Mouse (Mus musculus): ENCODE results near the gene Tctex1d1. TPM values are rescaled to one million over a fixed set of nuclear protein-coding genes. Genes with fewer than 3 reads are reported as not detected.

The Tctex1d1 gene
- total and polyA plus RNA-seq, 3 experiments, result 0.20 TPM; not detected in 2

DNA sequence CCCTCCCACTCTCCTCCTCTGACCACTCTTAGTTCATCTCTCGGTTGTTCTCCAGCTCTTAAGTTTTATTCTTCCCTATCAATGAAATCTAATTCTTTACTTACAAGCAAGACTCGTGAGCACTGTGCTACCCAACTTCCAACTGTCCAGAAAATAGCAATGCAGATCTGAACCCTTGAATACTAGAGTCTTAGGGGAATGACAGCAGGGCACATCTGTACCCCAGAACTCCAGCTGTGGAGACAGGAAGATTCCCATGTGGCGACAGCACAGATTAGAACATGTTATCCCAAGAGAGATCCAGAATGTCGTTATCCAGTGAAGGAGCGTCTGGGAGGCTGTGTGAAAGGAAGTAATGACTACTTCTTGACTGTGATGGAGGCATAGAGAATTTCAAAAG lies 27.9 kb downstream of the Tctex1d1 start:
- 61% methylated on average over 5 of the region's 5 CpGs for WGBS
- no peak for DNase-seq
- H3K4me3 ChIP-seq, result no peak overlapping the region
- no peaks in the 10 kb centered on the region for H3K36me3 ChIP-seq (ENCODE audit: control insufficient read depth, insufficient read depth, low read length)
- TF ChIP-seq EP300 (IDR thresholded peaks at IDR 0.05; ENCODE audit: insufficient read depth, low read depth, low read length) (no peak), POLR2A (IDR thresholded peaks at IDR 0.05; ENCODE audit: insufficient read depth, low read depth, low read length) (no peak), CTCF (IDR thresholded peaks at IDR 0.05) (no peak)
- intact Hi-C loops (cut with DNase I), result no loop called here
- H3K9ac ChIP-seq (ENCODE audit: low read depth, low read length), result no peak overlapping the region
- no peak overlapping the region for H3K27ac ChIP-seq
- H3K79me2 ChIP-seq (replicated peaks; ENCODE audit: control insufficient read depth, insufficient read depth, low read length), result no peaks in the 10 kb centered on the region
- H3K27me3 ChIP-seq (ENCODE audit: control insufficient read depth, insufficient read depth, low read length), result no peaks in the 10 kb centered on the region
- H3K4me1 ChIP-seq (ENCODE audit: control insufficient read depth, insufficient read depth, low read length), result no peaks in the 10 kb centered on the region

DNA sequence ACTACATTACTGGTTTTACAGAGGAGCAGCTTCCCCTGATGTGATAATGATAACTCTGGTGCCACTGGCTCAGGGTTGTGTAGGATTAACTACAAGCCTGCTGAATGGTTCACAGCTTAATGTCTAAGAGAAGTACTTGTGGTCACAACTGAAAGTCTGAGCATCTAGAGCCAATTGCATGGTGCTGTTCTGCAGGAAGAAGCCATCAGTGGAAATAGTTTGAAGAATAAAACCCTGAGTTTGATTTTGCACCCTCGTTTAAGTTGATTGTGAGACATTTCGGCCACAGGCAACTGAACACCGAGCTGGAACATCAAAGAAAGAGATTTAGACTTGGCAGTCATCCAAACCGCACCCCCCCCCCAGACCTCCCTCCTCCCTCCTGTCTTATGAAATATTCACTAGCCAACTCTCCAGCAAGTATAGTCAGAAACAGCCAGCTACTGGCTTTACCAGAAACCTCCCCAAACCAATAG lies 28.6 kb downstream of the Tctex1d1 start:
- H3K27ac ChIP-seq, result no peak overlapping the region
- 27% methylated on average over 4 of the region's 4 CpGs for WGBS
- DNase-seq, result no peak
- H3K79me2 ChIP-seq (replicated peaks; ENCODE audit: control insufficient read depth, insufficient read depth, low read length), result no peaks in the 10 kb centered on the region
- no peaks in the 10 kb centered on the region for H3K36me3 ChIP-seq (ENCODE audit: control insufficient read depth, insufficient read depth, low read length)
- no peaks in the 10 kb centered on the region for H3K4me1 ChIP-seq (ENCODE audit: control insufficient read depth, insufficient read depth, low read length)
- TF ChIP-seq POLR2A (IDR thresholded peaks at IDR 0.05; ENCODE audit: insufficient read depth, low read depth, low read length), result no peak
- no peak for TF ChIP-seq CTCF (IDR thresholded peaks at IDR 0.05)
- no peak for TF ChIP-seq EP300 (IDR thresholded peaks at IDR 0.05; ENCODE audit: insufficient read depth, low read depth, low read length)
- H3K27me3 ChIP-seq (ENCODE audit: control insufficient read depth, insufficient read depth, low read length), result no peaks in the 10 kb centered on the region
- intact Hi-C loops (cut with DNase I), result no loop called here
- H3K4me3 ChIP-seq, result no peak overlapping the region
- no peak overlapping the region for H3K9ac ChIP-seq (ENCODE audit: low read depth, low read length)

DNA sequence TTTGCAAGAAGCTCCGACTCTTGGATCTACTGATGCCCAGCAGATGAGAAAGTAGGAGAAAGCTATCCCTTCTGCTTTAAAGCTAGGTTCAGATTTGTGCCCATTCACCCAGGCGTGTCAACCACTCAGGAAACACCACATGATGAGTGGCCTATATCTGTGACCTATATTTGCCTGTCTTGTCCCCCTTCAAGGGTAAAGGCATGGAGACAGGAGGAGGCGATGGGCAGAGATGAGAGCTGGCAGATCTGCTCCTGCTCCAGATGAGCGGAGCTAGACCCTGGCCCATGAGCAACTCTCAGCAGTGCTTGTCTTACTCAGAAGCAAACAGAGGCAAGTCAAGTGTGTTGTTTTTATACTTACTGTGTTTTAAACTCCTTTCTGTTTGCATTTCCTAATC lies 32.3 kb downstream of the Tctex1d1 start:
- Histone ChIP-seq H3K4me3 (no peak overlapping the region), H3K27ac (no peak overlapping the region), H3K9ac (ENCODE audit: low read depth, low read length) (no peak overlapping the region), H3K27me3 (ENCODE audit: control insufficient read depth, insufficient read depth, low read length) (no peaks in the 10 kb centered on the region), H3K79me2 (replicated peaks; ENCODE audit: control insufficient read depth, insufficient read depth, low read length) (no peaks in the 10 kb centered on the region), H3K4me1 (ENCODE audit: control insufficient read depth, insufficient read depth, low read length) (no peaks in the 10 kb centered on the region), H3K36me3 (ENCODE audit: control insufficient read depth, insufficient read depth, low read length) (no peaks in the 10 kb centered on the region)
- no peak for TF ChIP-seq POLR2A (IDR thresholded peaks at IDR 0.05; ENCODE audit: insufficient read depth, low read depth, low read length)
- TF ChIP-seq CTCF (IDR thresholded peaks at IDR 0.05), result no peak
- TF ChIP-seq EP300 (IDR thresholded peaks at IDR 0.05; ENCODE audit: insufficient read depth, low read depth, low read length), result no peak
- intact Hi-C loops (cut with DNase I), result no loop called here
- DNase-seq, result no peak
- 90% methylated on average over 4 of the region's 4 CpGs for WGBS

DNA sequence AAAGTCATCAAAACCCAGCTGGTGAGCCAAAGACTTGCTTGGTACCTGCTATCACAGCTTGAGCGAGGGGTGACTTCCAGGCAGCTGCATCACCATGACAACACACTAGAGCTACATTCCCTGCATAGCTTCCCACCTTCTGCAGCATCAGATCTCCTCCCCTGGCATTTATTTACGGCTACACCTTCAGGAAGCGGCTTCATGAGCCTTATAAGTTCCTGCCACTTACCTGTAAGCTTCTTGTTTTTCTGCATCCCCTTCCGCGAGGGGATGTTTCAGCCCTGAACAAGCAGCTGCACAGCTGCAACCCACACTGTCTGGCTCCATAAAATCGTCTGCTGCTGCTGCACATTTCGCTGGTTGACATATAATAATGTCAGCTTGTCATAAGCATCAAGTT lies 33.4 kb downstream of the Tctex1d1 start:
- no peak overlapping the region for H3K4me3 ChIP-seq
- no peak overlapping the region for H3K27ac ChIP-seq
- H3K36me3 ChIP-seq (ENCODE audit: control insufficient read depth, insufficient read depth, low read length), result no peaks in the 10 kb centered on the region
- 54% methylated on average over 7 of the region's 7 CpGs for WGBS
- H3K27me3 ChIP-seq (ENCODE audit: control insufficient read depth, insufficient read depth, low read length), result no peaks in the 10 kb centered on the region
- H3K9ac ChIP-seq (ENCODE audit: low read depth, low read length), result no peak overlapping the region
- intact Hi-C loops (cut with DNase I), result no loop called here
- H3K4me1 ChIP-seq (ENCODE audit: control insufficient read depth, insufficient read depth, low read length), result no peaks in the 10 kb centered on the region
- TF ChIP-seq POLR2A (IDR thresholded peaks at IDR 0.05; ENCODE audit: insufficient read depth, low read depth, low read length) (no peak), EP300 (IDR thresholded peaks at IDR 0.05; ENCODE audit: insufficient read depth, low read depth, low read length) (no peak), CTCF (IDR thresholded peaks at IDR 0.05) (no peak)
- H3K79me2 ChIP-seq (replicated peaks; ENCODE audit: control insufficient read depth, insufficient read depth, low read length), result no peaks in the 10 kb centered on the region
- no peak for DNase-seq

DNA sequence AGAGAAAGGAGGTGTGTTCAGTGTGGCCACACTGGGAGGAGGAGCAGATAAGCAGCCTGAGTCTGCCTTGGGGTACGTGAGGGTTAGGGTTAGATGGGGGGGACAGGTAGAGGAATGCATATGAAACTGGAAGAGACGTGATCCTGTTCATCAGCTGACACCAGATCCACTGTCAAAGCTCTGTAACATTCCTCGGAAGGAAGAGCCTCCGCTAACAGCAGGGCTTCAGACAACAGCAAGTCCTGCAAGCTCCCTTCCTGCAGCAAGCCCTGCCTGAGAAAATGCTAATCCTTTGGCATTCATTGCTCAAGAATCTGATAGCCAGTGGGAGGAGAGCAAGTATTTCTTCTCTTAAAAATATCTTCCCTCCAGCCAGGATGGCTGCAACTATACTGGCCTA lies 35.1 kb downstream of the Tctex1d1 start:
- Histone ChIP-seq H3K79me2 (replicated peaks; ENCODE audit: control insufficient read depth, insufficient read depth, low read length) (no peaks in the 10 kb centered on the region), H3K4me3 (no peak overlapping the region), H3K27ac (no peak overlapping the region), H3K36me3 (ENCODE audit: control insufficient read depth, insufficient read depth, low read length) (no peaks in the 10 kb centered on the region), H3K27me3 (ENCODE audit: control insufficient read depth, insufficient read depth, low read length) (no peaks in the 10 kb centered on the region), H3K4me1 (ENCODE audit: control insufficient read depth, insufficient read depth, low read length) (no peaks in the 10 kb centered on the region), H3K9ac (ENCODE audit: low read depth, low read length) (no peak overlapping the region)
- intact Hi-C loops (cut with DNase I), result no loop called here
- 18% methylated on average over 4 of the region's 4 CpGs for WGBS
- DNase-seq, result no peak
- no peak for TF ChIP-seq POLR2A (IDR thresholded peaks at IDR 0.05; ENCODE audit: insufficient read depth, low read depth, low read length)
- TF ChIP-seq EP300 (IDR thresholded peaks at IDR 0.05; ENCODE audit: insufficient read depth, low read depth, low read length), result no peak

DNA sequence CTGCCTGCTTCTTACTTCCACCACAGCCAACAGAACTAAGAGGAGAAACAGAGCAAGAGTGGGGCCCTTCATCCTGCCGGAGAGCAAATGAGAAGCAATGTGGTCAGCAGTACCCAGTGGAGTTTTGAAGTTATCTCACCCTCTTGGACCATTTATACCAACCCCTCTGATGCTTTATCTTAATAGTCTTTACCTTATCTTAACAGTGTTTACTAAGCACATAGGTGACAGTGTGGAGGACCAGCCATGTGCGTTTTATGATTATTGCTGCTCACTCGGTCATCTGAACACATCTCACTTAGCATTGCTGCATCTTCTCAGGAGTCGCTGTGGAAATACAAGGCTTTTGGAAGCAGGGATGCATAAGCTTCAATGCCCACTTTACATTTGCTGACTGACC lies 48.2 kb downstream of the Tctex1d1 start, which contains the start of gene Insl5:
Gene Insl5 (minus strand): TSS at position 222 of the 400 bp plus-strand sequence.
- Histone ChIP-seq H3K4me3 (no peak within 1 kb of the TSS), H3K27me3 (ENCODE audit: control insufficient read depth, insufficient read depth, low read length) (no peaks in the 10 kb centered on the region), H3K9ac (ENCODE audit: low read depth, low read length) (no peak within 1 kb of the TSS), H3K4me1 (ENCODE audit: control insufficient read depth, insufficient read depth, low read length) (no peaks in the 10 kb centered on the region), H3K27ac (no peak within 1 kb of the TSS), H3K36me3 (ENCODE audit: control insufficient read depth, insufficient read depth, low read length) (no peaks in the 10 kb centered on the region), H3K79me2 (replicated peaks; ENCODE audit: control insufficient read depth, insufficient read depth, low read length) (no peaks in the 10 kb centered on the region)
- no peak for TF ChIP-seq POLR2A (IDR thresholded peaks at IDR 0.05; ENCODE audit: insufficient read depth, low read depth, low read length)
- 80% methylated on average over 4 of the region's 4 CpGs for WGBS
- no peak for DNase-seq
- intact Hi-C loops (cut with DNase I), result no loop called here
